Mouse (Mus musculus): ENCODE measurements around the gene Inca1. TPM values are rescaled to one million over a fixed set of nuclear protein-coding genes. Genes with fewer than 3 reads are reported as not detected.
A peak's percentile ranks its signal among the peaks of the same experiment; 100 is the strongest.

Inca1 gene
- polyA plus RNA-seq, 1 experiment from 2014 or later = 1.1 TPM

GRCm38 (mm10) chr11:70720567-70720966 is 20.6 kb upstream of the Inca1 start:
- no peak overlapping the region for H3K27ac ChIP-seq (ENCODE audit: low read depth)
- ATAC-seq (ENCODE audit: insufficient read depth) (no peak), DNase-seq (no peak)
- H3K36me3 ChIP-seq (ENCODE audit: insufficient read depth) = peaks cover 94% of the 10 kb centered on the region
- no peak overlapping the region for H3K4me2 ChIP-seq
- WGBS = 89% methylated on average over 3 of the region's 3 CpGs
- no peak overlapping the region for H3K4me3 ChIP-seq (ENCODE audit: low read depth, low read length)
- no peaks in the 10 kb centered on the region for H3K9me3 ChIP-seq (ENCODE audit: low read depth, low read length)
- no peaks in the 10 kb centered on the region for H3K4me1 ChIP-seq (ENCODE audit: insufficient read depth)
- no peak for TF ChIP-seq CTCF (IDR thresholded peaks at IDR 0.05; ENCODE audit: low read depth)
- H3K27me3 ChIP-seq (ENCODE audit: insufficient read depth, low read length) = no peaks in the 10 kb centered on the region
- H3K9ac ChIP-seq = no peak overlapping the region

- Histone ChIP-seq H3K4me1 (ENCODE audit: insufficient read depth) (no peaks in the 10 kb centered on the region), H3K27ac (ENCODE audit: low read depth) (no peak overlapping the region), H3K9me3 (ENCODE audit: low read depth, low read length) (no peaks in the 10 kb centered on the region), H3K27me3 (ENCODE audit: insufficient read depth, low read length) (no peaks in the 10 kb centered on the region), H3K9ac (no peak overlapping the region), H3K4me3 (ENCODE audit: low read depth, low read length) (no peak overlapping the region), H3K4me2 (no peak overlapping the region), H3K36me3 (ENCODE audit: insufficient read depth) (peaks cover 85% of the 10 kb centered on the region)
- ATAC-seq (ENCODE audit: insufficient read depth) = no peak
- 75% methylated on average over 5 of the region's 5 CpGs for WGBS
- TF ChIP-seq CTCF (IDR thresholded peaks at IDR 0.05; ENCODE audit: low read depth) = no peak
- no peak for DNase-seq
Observed at GRCm38 (mm10) chr11:70718481-70718880, 18.5 kb upstream of the Inca1 start.

- H3K27me3 ChIP-seq (ENCODE audit: insufficient read depth, low read length) = no peaks in the 10 kb centered on the region
- H3K4me3 ChIP-seq (ENCODE audit: low read depth, low read length) = no peak overlapping the region
- H3K4me2 ChIP-seq = no peak overlapping the region
- no peak for TF ChIP-seq CTCF (IDR thresholded peaks at IDR 0.05; ENCODE audit: low read depth)
- peaks cover 88% of the 10 kb centered on the region for H3K36me3 ChIP-seq (ENCODE audit: insufficient read depth)
- H3K4me1 ChIP-seq (ENCODE audit: insufficient read depth) = no peaks in the 10 kb centered on the region
- no peak overlapping the region for H3K27ac ChIP-seq (ENCODE audit: low read depth)
- 87% methylated on average over 6 of the region's 6 CpGs for WGBS
- no peak for DNase-seq
- no peaks in the 10 kb centered on the region for H3K9me3 ChIP-seq (ENCODE audit: low read depth, low read length)
- no peak overlapping the region for H3K9ac ChIP-seq
- no peak for ATAC-seq (ENCODE audit: insufficient read depth)
Observed at GRCm38 (mm10) chr11:70715832-70716231, 15.9 kb upstream of the Inca1 start.

- Histone ChIP-seq H3K27me3 (ENCODE audit: insufficient read depth, low read length) (no peaks in the 10 kb centered on the region), H3K4me1 (ENCODE audit: insufficient read depth) (no peaks in the 10 kb centered on the region), H3K4me3 (ENCODE audit: low read depth, low read length) (no peak overlapping the region), H3K9me3 (ENCODE audit: low read depth, low read length) (no peaks in the 10 kb centered on the region), H3K27ac (ENCODE audit: low read depth) (no peak overlapping the region), H3K4me2 (no peak overlapping the region), H3K9ac (no peak overlapping the region), H3K36me3 (ENCODE audit: insufficient read depth) (peaks cover 87% of the 10 kb centered on the region)
- DNase-seq (no peak), ATAC-seq (ENCODE audit: insufficient read depth) (no peak)
- 75% methylated on average over 6 of the region's 6 CpGs for WGBS
- TF ChIP-seq CTCF (IDR thresholded peaks at IDR 0.05; ENCODE audit: low read depth) = no peak
Observed at GRCm38 (mm10) chr11:70713222-70713621, 13.3 kb upstream of the Inca1 start.

GRCm38 (mm10) chr11:70711026-70711425 is 11.1 kb upstream of the Inca1 start:
- H3K4me3 ChIP-seq (ENCODE audit: low read depth, low read length) = no peak overlapping the region
- no peaks in the 10 kb centered on the region for H3K4me1 ChIP-seq (ENCODE audit: insufficient read depth)
- no peaks in the 10 kb centered on the region for H3K9me3 ChIP-seq (ENCODE audit: low read depth, low read length)
- ATAC-seq (ENCODE audit: insufficient read depth) (no peak), DNase-seq (no peak)
- WGBS = 85% methylated on average over 10 of the region's 10 CpGs
- H3K27ac ChIP-seq (ENCODE audit: low read depth) = no peak overlapping the region
- H3K9ac ChIP-seq = no peak overlapping the region
- H3K4me2 ChIP-seq = no peak overlapping the region
- H3K27me3 ChIP-seq (ENCODE audit: insufficient read depth, low read length) = no peaks in the 10 kb centered on the region
- peaks cover 87% of the 10 kb centered on the region for H3K36me3 ChIP-seq (ENCODE audit: insufficient read depth)
- TF ChIP-seq CTCF (IDR thresholded peaks at IDR 0.05; ENCODE audit: low read depth) = no peak

- WGBS = 71% methylated on average over 3 of the region's 3 CpGs
- H3K36me3 ChIP-seq (ENCODE audit: insufficient read depth) = peaks cover 84% of the 10 kb centered on the region
Observed at GRCm38 (mm10) chr11:70706127-70706526, 6.2 kb upstream of the Inca1 start.

GRCm38 (mm10) chr11:70702781-70703180 is 2.8 kb upstream of the Inca1 start:
- H3K4me3 ChIP-seq (ENCODE audit: low read depth, low read length) = 0 out of 2 replicates have a peak overlapping the region, but pooled peaks have one; percentile 71

More at GRCm38 (mm10) chr11:70706127-70706526, 6.2 kb upstream of the Inca1 start:
- H3K9me3 ChIP-seq (ENCODE audit: low read depth, low read length) = no peaks in the 10 kb centered on the region
- no peak overlapping the region for H3K27ac ChIP-seq (ENCODE audit: low read depth)
- H3K4me2 ChIP-seq = no peak overlapping the region
- ATAC-seq (ENCODE audit: insufficient read depth) (no peak), DNase-seq (no peak)
- no peak overlapping the region for H3K4me3 ChIP-seq (ENCODE audit: low read depth, low read length)
- H3K9ac ChIP-seq = no peak overlapping the region
- H3K4me1 ChIP-seq (ENCODE audit: insufficient read depth) = peaks cover 8% of the 10 kb centered on the region; the same call in 1 of the 2 replicates
- no peak for TF ChIP-seq CTCF (IDR thresholded peaks at IDR 0.05; ENCODE audit: low read depth)
- H3K27me3 ChIP-seq (ENCODE audit: insufficient read depth, low read length) = no peaks in the 10 kb centered on the region

More at GRCm38 (mm10) chr11:70702781-70703180, 2.8 kb upstream of the Inca1 start:
- 76% methylated on average over 4 of the region's 6 CpGs for WGBS
- peak overlapping the region; percentile 36 for H3K9ac ChIP-seq
- no peak for ATAC-seq (ENCODE audit: insufficient read depth)
- peak; percentile 11 for DNase-seq
- H3K4me2 ChIP-seq = peak overlapping the region; percentile 88; the same call in 1 of the 2 replicates
- no peaks in the 10 kb centered on the region for H3K27me3 ChIP-seq (ENCODE audit: insufficient read depth, low read length)
- 0 out of 2 replicates have a peak overlapping the region, but pooled peaks have one; percentile 4 for H3K27ac ChIP-seq (ENCODE audit: low read depth)
- H3K4me1 ChIP-seq (ENCODE audit: insufficient read depth) = peaks cover 8% of the 10 kb centered on the region; the same call in 1 of the 2 replicates
- H3K9me3 ChIP-seq (ENCODE audit: low read depth, low read length) = no peaks in the 10 kb centered on the region
- TF ChIP-seq CTCF (IDR thresholded peaks at IDR 0.05; ENCODE audit: low read depth) = no peak
- H3K36me3 ChIP-seq (ENCODE audit: insufficient read depth) = peaks cover 51% of the 10 kb centered on the region
